Mouse (Mus musculus): ENCODE data around the gene Olfr671. TPM values are rescaled to one million over a fixed set of nuclear protein-coding genes. Genes with fewer than 3 reads are reported as not detected.

The Olfr671 gene
- polyA plus RNA-seq, 1 experiment from 2014 or later = not detected

GRCm38 (mm10) chr7:104927957-104928356 is 51.0 kb downstream of the Olfr671 start, which contains the start of gene Olfr668:
Olfr668 (minus strand) TSS chr7:104928057.
- no peak within 1 kb of the TSS for H3K4me3 ChIP-seq (ENCODE audit: low read depth, low read length)
- 79% methylated on average over 1 of the region's 1 CpGs for WGBS
- H3K9me3 ChIP-seq (replicated peaks; ENCODE audit: control insufficient read depth, low read length) = no peaks in the 10 kb centered on the region
- H3K4me2 ChIP-seq (ENCODE audit: low read depth, low read length) = no peak within 1 kb of the TSS
- H3K27ac ChIP-seq (replicated peaks; ENCODE audit: low read depth, low read length) = no peak within 1 kb of the TSS
- no peak within 1 kb of the TSS for H3K9ac ChIP-seq (replicated peaks; ENCODE audit: low read length)
- H3K36me3 ChIP-seq (replicated peaks; ENCODE audit: control insufficient read depth, insufficient read depth, low read depth, low read length) = no peaks in the 10 kb centered on the region
- H3K4me1 ChIP-seq (ENCODE audit: control insufficient read depth, insufficient read depth, low read length) = no peaks in the 10 kb centered on the region
- DNase-seq (ENCODE audit: low spot score) (no peak), ATAC-seq (replicated peaks; ENCODE audit: insufficient number of reproducible peaks, low FRiP score, low TSS enrichment, low read depth) (no peak)
- no peaks in the 10 kb centered on the region for H3K27me3 ChIP-seq (ENCODE audit: control insufficient read depth, insufficient read depth, low read length)

Other genes starting within 250 kb of the Olfr671 start
- not detected in 2 replicates for gene Usp17le, start 201.7 kb downstream of the Olfr671 start, polyA plus RNA-seq (2014; fragmentation: Nextera tagmentation; extraction: Ambion mirVana)
- gene Usp17lb, start 136.5 kb downstream of the Olfr671 start, polyA plus RNA-seq (2014; fragmentation: Nextera tagmentation; extraction: Ambion mirVana) = not detected in 2 replicates
- gene Usp17la, start 122.1 kb downstream of the Olfr671 start, polyA plus RNA-seq (2014; fragmentation: Nextera tagmentation; extraction: Ambion mirVana) = not detected in 2 replicates
- not detected in 2 replicates for gene Olfr665, start 101.1 kb downstream of the Olfr671 start, polyA plus RNA-seq (2014; fragmentation: Nextera tagmentation; extraction: Ambion mirVana)
- not detected in 2 replicates for gene Olfr666, start 83.2 kb downstream of the Olfr671 start, polyA plus RNA-seq (2014; fragmentation: Nextera tagmentation; extraction: Ambion mirVana)
- gene Olfr667, start 57.6 kb downstream of the Olfr671 start, polyA plus RNA-seq (2014; fragmentation: Nextera tagmentation; extraction: Ambion mirVana) = not detected in 2 replicates
- not detected in 2 replicates for gene Olfr668, start 51.1 kb downstream of the Olfr671 start, polyA plus RNA-seq (2014; fragmentation: Nextera tagmentation; extraction: Ambion mirVana)
- gene Olfr669, start 44.9 kb downstream of the Olfr671 start, polyA plus RNA-seq (2014; fragmentation: Nextera tagmentation; extraction: Ambion mirVana) = not detected in 2 replicates
- not detected in 2 replicates for gene Olfr670, start 16.5 kb downstream of the Olfr671 start, polyA plus RNA-seq (2014; fragmentation: Nextera tagmentation; extraction: Ambion mirVana)
- gene Olfr672, start 22.9 kb upstream of the Olfr671 start, polyA plus RNA-seq (2014; fragmentation: Nextera tagmentation; extraction: Ambion mirVana) = not detected in 2 replicates
- not detected in 2 replicates for gene Olfr675, start 49.3 kb upstream of the Olfr671 start, polyA plus RNA-seq (2014; fragmentation: Nextera tagmentation; extraction: Ambion mirVana)
- gene Olfr676, start 53.6 kb upstream of the Olfr671 start, polyA plus RNA-seq (2014; fragmentation: Nextera tagmentation; extraction: Ambion mirVana) = not detected in 2 replicates
- not detected in 2 replicates for gene Olfr677, start 72.2 kb upstream of the Olfr671 start, polyA plus RNA-seq (2014; fragmentation: Nextera tagmentation; extraction: Ambion mirVana)
- not detected in 2 replicates for gene Olfr678, start 85.3 kb upstream of the Olfr671 start, polyA plus RNA-seq (2014; fragmentation: Nextera tagmentation; extraction: Ambion mirVana)
- not detected in 2 replicates for gene Olfr679, start 102.1 kb upstream of the Olfr671 start, polyA plus RNA-seq (2014; fragmentation: Nextera tagmentation; extraction: Ambion mirVana)
- not detected in 2 replicates for gene Olfr680-ps1, start 113.7 kb upstream of the Olfr671 start, polyA plus RNA-seq (2014; fragmentation: Nextera tagmentation; extraction: Ambion mirVana)
- not detected in 2 replicates for gene Olfr681, start 137.7 kb upstream of the Olfr671 start, polyA plus RNA-seq (2014; fragmentation: Nextera tagmentation; extraction: Ambion mirVana)
- gene Olfr683, start 167.9 kb upstream of the Olfr671 start, polyA plus RNA-seq (2014; fragmentation: Nextera tagmentation; extraction: Ambion mirVana) = not detected in 2 replicates
- not detected in 2 replicates for gene Olfr684, start 184.5 kb upstream of the Olfr671 start, polyA plus RNA-seq (2014; fragmentation: Nextera tagmentation; extraction: Ambion mirVana)
- gene Olfr685, start 206.9 kb upstream of the Olfr671 start, polyA plus RNA-seq (2014; fragmentation: Nextera tagmentation; extraction: Ambion mirVana) = not detected in 2 replicates
- not detected in 2 replicates for gene Olfr686, start 228.4 kb upstream of the Olfr671 start, polyA plus RNA-seq (2014; fragmentation: Nextera tagmentation; extraction: Ambion mirVana)

Data from embryonic facial prominence, embryonic 11.5 days (tissue).